ENCODE assay signal across 8 mouse cellular contexts in the genomic region with DNA sequence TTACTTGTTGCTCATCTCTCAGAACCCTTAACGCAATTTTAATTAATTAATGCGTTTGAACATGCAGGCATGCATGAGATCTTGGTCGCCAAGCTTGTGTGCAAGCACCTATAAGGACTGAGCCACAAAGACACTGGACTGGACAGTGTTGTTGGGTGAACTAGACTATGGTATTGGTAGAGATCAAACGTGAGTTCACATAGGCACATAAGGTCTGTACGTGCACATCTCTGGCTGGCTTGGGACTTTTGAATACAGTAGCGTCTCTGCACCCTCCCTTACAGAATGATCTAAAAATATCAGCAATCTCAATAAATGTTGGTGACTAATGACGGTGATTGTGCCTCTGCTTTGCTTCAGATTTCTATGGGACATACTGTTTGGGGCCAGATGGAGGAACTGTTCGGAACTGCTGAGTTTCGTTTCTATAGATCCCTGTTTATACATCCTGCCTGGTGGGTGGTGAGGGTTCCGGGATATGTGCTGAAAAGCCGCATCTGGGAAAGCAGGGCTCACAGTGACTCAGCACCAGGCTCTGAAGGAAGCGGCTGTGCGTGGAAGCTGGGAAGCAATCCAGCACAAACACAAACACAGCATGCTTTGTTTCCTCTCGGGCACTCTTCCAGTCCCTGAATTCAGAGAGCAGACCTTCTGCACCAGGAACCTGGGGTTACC. TPM values are rescaled to one million over a fixed set of nuclear protein-coding genes. Genes with fewer than 3 reads are reported as not detected.
DNase-seq lines count a peak whose midpoint lies in the region; ATAC-seq and TF ChIP-seq lines count a peak whose summit lies in the region.

No protein-coding gene starts in this region.

- H3K4me3 ChIP-seq in cortical plate, adult 2 months (ENCODE audit: insufficient read depth, low read length): no peak overlapping the region; the same call in 1 of the 2 replicates
- no peak overlapping the region for H3K4me3 ChIP-seq in intestine, postnatal 0 days (ENCODE audit: low read depth, low read length)

- H3K9ac ChIP-seq in intestine, postnatal 0 days (ENCODE audit: low read depth, low read length): no peak overlapping the region

- TF ChIP-seq POLR2A in cortical plate, adult 2 months (IDR thresholded peaks at IDR 0.05; ENCODE audit: extremely low read depth, insufficient read depth, low read length): no peak

- H3K9me3 ChIP-seq in intestine, postnatal 0 days (ENCODE audit: control insufficient read depth): no peaks in the 10 kb centered on the region

- H3K4me2 ChIP-seq in intestine, postnatal 0 days (replicated peaks; ENCODE audit: low read depth): peak overlapping the region; percentile 25

- peaks cover 13% of the 10 kb centered on the region for H3K4me1 ChIP-seq in cortical plate, adult 2 months (ENCODE audit: control insufficient read depth, insufficient read depth, low read length)
- no peaks in the 10 kb centered on the region for H3K4me1 ChIP-seq in intestine, postnatal 0 days (replicated peaks; ENCODE audit: control insufficient read depth, insufficient read depth, low read length)

- 52% methylated on average over 14 of the region's 14 CpGs for WGBS in intestine, postnatal 0 days

- peak overlapping the region; percentile 24; the same call in 1 of the 2 replicates for H3K27ac ChIP-seq in cortical plate, adult 2 months (ENCODE audit: insufficient read depth, low read length)
- H3K27ac ChIP-seq in intestine, postnatal 0 days (ENCODE audit: low read depth, low read length): 0 out of 2 replicates have a peak overlapping the region, but pooled peaks have one; percentile 9

- no peak for TF ChIP-seq CTCF in cortical plate, adult 2 months (IDR thresholded peaks at IDR 0.05; ENCODE audit: extremely low read depth, insufficient read depth, low read length)
- no peak for TF ChIP-seq CTCF in intestine, postnatal 0 days (IDR thresholded peaks at IDR 0.05; ENCODE audit: low read depth)

- H3K36me3 ChIP-seq in intestine, postnatal 0 days (ENCODE audit: control insufficient read depth, insufficient read depth): no peaks in the 10 kb centered on the region

- no peak for ATAC-seq in intestine, postnatal 0 days

- no peaks in the 10 kb centered on the region for H3K27me3 ChIP-seq in intestine, postnatal 0 days (replicated peaks; ENCODE audit: control insufficient read depth, insufficient read depth, low read length)

- DNase-seq in adrenal gland, adult 8-10 months: peak; percentile 46
- DNase-seq in heart, adult 11 months: peak; percentile 98
- peak; percentile 85 to 94 for DNase-seq in left cerebral cortex, adult 9 months (ENCODE audit: low spot score in 2 of 2)
- peak; percentile 68 to 80 for DNase-seq in lung, postnatal 4 days
- DNase-seq in skeletal muscle tissue, adult 2 months (ENCODE audit: low read depth, low spot score): peak; percentile 30
- no peak for DNase-seq in c-Kit-positive CD71-positive TER-119-positive erythroid progenitor cells, embryonic 14.5 days (ENCODE audit: low spot score)

RNA-seq across cellular contexts. Expression of a gene that starts 28.4 kb away (rescaled TPM):
- total RNA-seq in adrenal gland, adult 8-10 months (2022): 1 to 10 TPM in 3 of 4 experiments, under 1 TPM in 1; 0.38 to 1.4 (median 1.2) TPM
- polyA plus RNA-seq in cortical plate, adult 2 months (2012; rRNA removed): 7.3 and 9.2 TPM in 2 replicates
- 0.08 and 0.12 TPM in 2 replicates for polyA plus RNA-seq in intestine, postnatal 0 days (2015; fragmentation: Nextera tagmentation; extraction: Ambion mirVana)
